Mouse (Mus musculus): ENCODE measurements at regions not wholly inside any gene's neighbourhood (a gene's known extent, or its start where the extent isn't known, plus 50 kb on each side); places are given as distances from the start of the nearest gene placed in this dataset.
"Not testable (repeated sequence)": the region's sequence is repeated elsewhere in the genome, so short reads cannot be mapped to it uniquely, and the experiment has no call there.

- DNase-seq (ENCODE audit: low spot score in 2 of 2) = no peak
- intact Hi-C loops (cut with DNase I) = no loop called here
Observed at GRCm38 (mm10) chr10:38458975-38459374, 362.6 kb downstream of the Rfpl4b start.

GRCm38 (mm10) chr10:38458424-38458823, 363.2 kb downstream of the Rfpl4b start:
- DNase-seq (ENCODE audit: low spot score in 2 of 2) = no peak
- intact Hi-C loops (cut with DNase I) = no loop called here

- peak in 1 of 2 experiments; percentile 5 for DNase-seq (ENCODE audit: low spot score in 2 of 2)
- intact Hi-C loops (cut with DNase I) = no loop called here
Observed at GRCm38 (mm10) chr10:38456786-38457185, 364.8 kb downstream of the Rfpl4b start.

- intact Hi-C loops (cut with DNase I) = loop anchor here (5.0 kb wide), 1 partner anchor 458 kb away; no protein-coding TSS in a partner anchor
- peak in 1 of 2 experiments; percentile 53 for DNase-seq (ENCODE audit: low spot score in 2 of 2)
Observed at GRCm38 (mm10) chr10:38449263-38449662, 372.3 kb downstream of the Rfpl4b start.

- intact Hi-C loops (cut with DNase I) = loop anchor here (5.0 kb wide), 1 partner anchor 460 kb away; no protein-coding TSS in a partner anchor
- DNase-seq (ENCODE audit: low spot score in 2 of 2) = no peak
Observed at GRCm38 (mm10) chr10:38447706-38448105, 373.9 kb downstream of the Rfpl4b start.

GRCm38 (mm10) chr10:38447256-38447655, 374.3 kb downstream of the Rfpl4b start:
- intact Hi-C loops (cut with DNase I) = loop anchor here (5.0 kb wide), 1 partner anchor 460 kb away; no protein-coding TSS in a partner anchor
- DNase-seq (ENCODE audit: low spot score in 2 of 2) = peak; percentile 24 to 87

GRCm38 (mm10) chr10:38439286-38439685, 382.3 kb downstream of the Rfpl4b start:
- intact Hi-C loops (cut with DNase I) = no loop called here
- no peak for DNase-seq (ENCODE audit: low spot score in 2 of 2)

- intact Hi-C loops (cut with DNase I) = no loop called here
- peak; percentile 4 to 71 for DNase-seq (ENCODE audit: low spot score in 2 of 2)
Observed at GRCm38 (mm10) chr10:38436907-38437306, 384.7 kb downstream of the Rfpl4b start.

- no peak for DNase-seq (ENCODE audit: low spot score in 2 of 2)
- intact Hi-C loops (cut with DNase I) = no loop called here
Observed at GRCm38 (mm10) chr10:38421541-38421940, 400.0 kb downstream of the Rfpl4b start.

GRCm38 (mm10) chr10:38419771-38420170, 401.8 kb downstream of the Rfpl4b start:
- DNase-seq (ENCODE audit: low spot score in 2 of 2) = no peak
- intact Hi-C loops (cut with DNase I) = no loop called here

GRCm38 (mm10) chr10:38383161-38383560, 438.4 kb downstream of the Rfpl4b start:
- intact Hi-C loops (cut with DNase I) = no loop called here
- DNase-seq (ENCODE audit: low spot score in 2 of 2) = no peak

GRCm38 (mm10) chr10:38381873-38382296, 439.7 kb downstream of the Rfpl4b start:
- peak in 1 of 2 experiments; percentile 2 for DNase-seq (ENCODE audit: low spot score in 2 of 2)
- intact Hi-C loops (cut with DNase I) = no loop called here

- intact Hi-C loops (cut with DNase I) = no loop called here
- DNase-seq (ENCODE audit: low spot score in 2 of 2) = no peak
Observed at GRCm38 (mm10) chr10:38380388-38380787, 441.2 kb downstream of the Rfpl4b start.

- no peak for DNase-seq (ENCODE audit: low spot score in 2 of 2)
- intact Hi-C loops (cut with DNase I) = no loop called here
Observed at GRCm38 (mm10) chr10:38366776-38367175, 454.8 kb downstream of the Rfpl4b start.

- no peak for DNase-seq (ENCODE audit: low spot score in 2 of 2)
- intact Hi-C loops (cut with DNase I) = no loop called here
Observed at GRCm38 (mm10) chr10:38364876-38365275, 456.7 kb downstream of the Rfpl4b start.

- intact Hi-C loops (cut with DNase I) = no loop called here
- DNase-seq (ENCODE audit: low spot score in 2 of 2) = no peak
Observed at GRCm38 (mm10) chr10:38357539-38358232, 463.9 kb downstream of the Rfpl4b start.

- intact Hi-C loops (cut with DNase I) = no loop called here
- DNase-seq (ENCODE audit: low spot score in 2 of 2) = no peak
Observed at GRCm38 (mm10) chr10:38353973-38354372, 467.6 kb downstream of the Rfpl4b start.

GRCm38 (mm10) chr10:38353526-38353925, 468.1 kb downstream of the Rfpl4b start:
- DNase-seq (ENCODE audit: low spot score in 2 of 2) = no peak
- intact Hi-C loops (cut with DNase I) = no loop called here

- DNase-seq (ENCODE audit: low spot score in 2 of 2); intact Hi-C loops (cut with DNase I): not testable (repeated sequence)
Observed at GRCm38 (mm10) chr10:38347029-38347428, 474.6 kb downstream of the Rfpl4b start.

GRCm38 (mm10) chr10:38340406-38341175, 481.0 kb downstream of the Rfpl4b start:
- intact Hi-C loops (cut with DNase I) = no loop called here

More at GRCm38 (mm10) chr10:38340406-38341175, 481.0 kb downstream of the Rfpl4b start:
- DNase-seq (ENCODE audit: low spot score in 2 of 2) = peak in 1 of 2 experiments; percentile 28

Data from left cerebral cortex, postnatal 25 days (tissue).